Mouse (Mus musculus) kidney, postnatal 36 days (tissue): ENCODE results near the gene Inpp4b.
A peak's percentile ranks its signal among the peaks of the same experiment; 100 is the strongest.

Experiments
- DNase-seq, 2 experiments: peaks; one replicate each; pipeline ENCODE4 v3.0.0; 2021 to 2022; ENCODE audit warnings: mixed read lengths in 2 of 2

Gene Inpp4b

DNA sequence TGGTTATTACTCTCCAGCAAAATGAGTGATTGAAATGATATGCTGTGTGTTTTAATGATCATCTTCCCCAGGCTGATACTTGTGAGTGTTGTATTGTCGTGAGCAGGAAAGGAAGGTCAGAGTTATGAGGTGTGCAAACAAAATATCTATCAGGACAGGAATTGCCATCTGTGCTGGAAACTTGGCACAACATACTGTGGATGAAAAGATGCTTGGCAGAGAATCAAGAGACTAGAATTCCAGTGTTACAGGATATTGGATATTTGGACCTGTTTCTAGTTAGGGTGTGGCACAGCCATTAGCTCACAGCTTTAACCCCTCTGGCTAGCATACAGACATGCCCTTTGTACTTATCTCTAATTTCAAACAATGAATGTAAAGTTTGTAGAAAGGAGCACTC, 507.6 kb downstream of the Inpp4b start:
- DNase-seq = no peak

DNA sequence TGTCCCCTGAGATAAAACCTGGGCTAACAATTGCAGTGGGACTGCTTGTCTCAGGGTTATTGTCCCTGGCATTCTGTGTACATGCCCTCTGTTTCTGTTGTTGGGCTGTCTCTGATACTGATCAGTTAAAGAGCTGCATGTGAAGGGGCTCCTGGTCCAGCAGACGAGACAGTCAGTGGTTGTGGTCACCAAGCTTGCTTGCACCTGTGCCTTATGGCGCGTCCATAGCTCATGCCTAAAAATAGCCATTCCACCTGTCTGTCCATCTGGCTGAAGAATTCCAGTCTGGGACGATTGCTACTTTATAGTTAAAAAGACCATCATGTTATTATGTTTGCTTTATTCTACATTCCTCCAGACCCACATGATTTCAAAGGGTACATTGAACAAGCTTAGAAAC, 510.8 kb downstream of the Inpp4b start:
- DNase-seq = no peak

DNA sequence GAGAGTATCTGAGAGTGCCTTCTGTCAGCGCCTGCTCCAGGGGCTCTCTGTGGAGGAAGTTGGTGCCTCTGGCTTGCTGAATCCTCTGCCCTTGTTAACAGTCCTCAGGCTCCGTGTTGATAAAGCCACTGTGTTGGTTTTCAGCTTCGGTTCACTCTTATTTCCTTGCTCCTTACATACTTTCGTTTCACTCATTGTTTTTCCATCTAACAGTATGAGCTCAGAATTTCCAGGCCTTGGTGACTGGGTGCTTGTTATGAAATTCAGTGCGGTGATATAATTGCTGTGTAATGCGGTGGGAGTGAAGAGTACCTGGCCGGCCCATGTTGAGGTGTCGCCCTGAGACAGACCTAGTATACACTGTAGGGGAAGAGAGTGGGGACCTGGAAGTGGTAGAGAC, 512.2 kb downstream of the Inpp4b start:
- DNase-seq = no peak

GRCm38 (mm10) chr8:81855009-81855408, 512.7 kb downstream of the Inpp4b start:
- DNase-seq = no peak

- DNase-seq = no peak
These were observed 513.8 kb downstream of the Inpp4b start for GRCm38 (mm10) chr8:81856120-81856519.

DNA sequence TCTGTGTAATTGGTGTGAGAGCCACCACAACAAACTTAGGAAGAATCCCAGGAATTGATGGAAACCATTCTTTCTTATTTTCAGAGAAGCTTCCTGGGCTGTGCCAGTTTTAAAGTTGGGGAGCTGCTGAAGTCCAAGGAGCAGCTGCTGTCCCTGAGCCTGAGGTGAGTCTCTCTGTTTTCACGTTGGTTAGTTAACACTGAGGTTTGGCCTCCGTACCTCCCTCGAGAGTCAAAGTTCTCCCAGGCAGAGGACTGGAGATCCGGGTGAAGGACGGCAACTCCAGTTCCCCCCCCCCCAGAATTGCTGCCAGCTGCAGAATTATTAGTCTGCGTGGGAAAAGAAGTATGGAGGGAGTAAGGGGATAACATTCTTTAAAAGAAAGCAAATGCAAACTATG, 514.3 kb downstream of the Inpp4b start:
- peak; percentile 14 to 39 for DNase-seq

DNA sequence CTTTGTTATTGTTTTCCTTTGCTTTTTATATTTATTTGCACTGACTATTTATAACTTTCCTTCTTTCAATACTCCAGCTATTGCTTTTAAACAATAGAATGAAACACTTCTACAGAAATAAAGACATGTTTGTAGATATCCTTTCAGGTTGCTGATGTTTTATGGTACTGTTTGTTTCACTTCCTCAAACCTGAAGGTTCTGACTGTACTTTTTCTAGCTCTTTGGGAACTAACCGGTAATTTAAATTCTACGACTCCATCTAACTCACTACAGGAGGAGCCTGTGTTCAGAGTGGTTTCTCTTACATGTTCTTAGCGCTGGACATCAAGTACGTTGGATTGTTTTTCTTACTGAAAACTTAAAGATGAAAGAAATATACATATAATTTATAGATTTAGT, 516.0 kb downstream of the Inpp4b start:
- DNase-seq = no peak

DNA sequence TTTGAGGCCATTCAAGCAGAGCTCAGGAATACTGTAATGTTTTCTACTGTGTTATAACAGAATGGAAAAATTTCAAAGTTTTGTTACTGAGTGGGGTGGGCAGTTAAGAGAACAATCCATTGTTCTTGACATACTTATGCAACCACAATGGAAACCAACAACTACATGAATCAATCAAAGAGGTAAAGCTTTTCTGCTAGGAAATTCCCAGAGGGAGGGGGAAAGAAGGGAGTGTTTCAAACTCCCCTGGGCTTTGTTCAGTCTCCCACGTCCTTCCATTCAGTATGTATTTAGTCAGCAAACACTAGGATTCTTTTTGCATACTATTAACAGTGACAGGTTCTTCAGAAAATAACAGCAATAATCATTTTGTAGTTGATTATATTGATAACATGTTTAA, 517.4 kb downstream of the Inpp4b start:
- DNase-seq = no peak

DNA sequence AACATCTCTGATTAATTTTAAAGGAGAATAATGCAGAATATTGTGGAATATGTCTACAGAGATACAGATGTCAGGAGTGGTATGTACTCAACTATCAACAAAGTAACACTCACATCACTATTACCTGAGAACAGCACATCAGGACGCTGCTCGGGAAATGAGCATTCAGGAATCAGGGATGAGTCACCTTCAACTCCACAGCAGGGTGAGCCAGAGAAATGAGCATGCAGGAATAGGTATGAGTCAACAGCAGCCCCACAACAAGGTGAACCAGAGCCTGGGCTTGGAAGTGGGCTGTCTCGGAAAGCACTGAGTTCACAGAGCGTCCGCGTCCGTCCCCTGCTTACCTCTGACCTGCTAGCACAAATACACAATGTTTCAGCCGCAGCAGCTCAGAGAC, 519.0 kb downstream of the Inpp4b start:
- DNase-seq = no peak

- no peak for DNase-seq
These were observed 520.4 kb downstream of the Inpp4b start for GRCm38 (mm10) chr8:81862738-81863137.

GRCm38 (mm10) chr8:81864318-81864717, 522.0 kb downstream of the Inpp4b start:
- DNase-seq = no peak

DNA sequence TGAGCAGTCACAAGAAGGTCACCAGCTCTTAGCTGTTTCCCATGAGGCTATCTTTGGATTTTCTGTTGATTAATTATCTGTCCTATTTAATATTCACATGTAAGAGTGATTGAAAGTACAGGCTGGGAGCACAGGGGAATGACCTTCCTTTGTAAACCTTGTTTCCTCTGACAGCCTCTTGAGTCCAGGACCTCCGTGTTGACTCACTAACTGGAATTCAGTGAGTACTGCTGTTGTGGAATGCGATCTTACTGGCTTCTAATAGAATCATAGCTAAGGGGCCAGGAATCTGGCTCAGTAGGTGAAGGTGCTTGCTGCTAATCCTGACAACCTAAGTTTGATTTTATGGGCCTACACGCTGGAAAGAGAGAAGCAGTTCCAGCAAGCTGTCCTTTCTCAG, 523.3 kb downstream of the Inpp4b start:
- peak; percentile 7 to 23 for DNase-seq

DNA sequence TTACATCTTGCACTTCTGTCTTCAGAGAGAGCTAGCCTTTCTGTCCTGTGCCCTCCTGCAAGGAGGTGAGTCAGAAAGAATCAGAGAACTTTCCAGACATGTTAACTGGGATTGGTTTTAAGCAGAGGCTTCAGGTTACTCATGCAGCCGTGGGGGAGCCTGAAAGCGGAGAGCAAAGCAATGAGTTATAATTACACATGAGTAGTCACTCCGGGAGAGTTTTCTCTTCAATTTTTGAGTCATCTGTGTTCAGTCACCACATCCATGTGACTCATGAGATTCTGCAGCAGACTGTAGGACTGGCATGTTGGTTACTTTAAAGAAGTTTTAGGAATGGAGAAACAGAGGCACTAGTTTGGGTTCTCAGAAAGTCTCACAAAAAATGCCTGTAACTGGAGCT, 524.7 kb downstream of the Inpp4b start:
- no peak for DNase-seq

DNA sequence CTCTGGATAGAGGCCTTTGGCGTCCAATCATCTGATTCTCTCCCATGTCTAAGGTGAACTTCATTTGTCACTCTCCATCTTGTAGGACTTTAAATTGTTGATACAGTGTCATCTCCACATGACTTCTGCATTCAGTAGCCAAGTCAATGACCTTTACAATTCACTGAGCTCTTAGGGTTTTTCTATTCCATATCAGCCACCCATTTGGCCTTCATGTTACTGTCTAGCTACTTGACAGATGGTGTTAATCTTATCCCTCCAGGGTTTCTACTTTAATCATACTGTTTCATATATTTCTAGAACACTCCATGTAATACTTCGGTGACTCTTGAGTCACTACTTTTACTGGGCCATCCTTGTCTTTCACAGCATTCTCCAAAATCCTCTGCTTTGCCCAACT, 528.1 kb downstream of the Inpp4b start:
- DNase-seq = no peak

DNA sequence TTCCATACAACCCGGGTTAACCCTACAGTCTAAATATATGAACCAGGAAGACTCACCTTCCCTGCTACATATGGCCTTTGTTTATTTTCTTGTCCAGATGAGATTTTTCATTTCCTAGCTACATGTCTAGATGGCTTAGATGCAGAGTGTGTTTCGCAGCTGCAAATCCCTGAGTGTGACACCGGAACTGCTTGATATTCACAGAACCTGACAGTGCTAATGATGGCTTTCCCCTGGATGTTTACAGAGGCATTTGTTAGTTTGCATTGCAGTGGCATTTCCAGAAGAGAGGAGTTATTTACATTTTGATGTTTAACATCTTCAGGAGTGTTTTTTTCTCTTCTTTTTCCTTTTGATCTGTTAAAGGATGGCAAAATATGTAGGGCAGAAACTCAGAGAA, 537.7 kb downstream of the Inpp4b start:
- DNase-seq = no peak

DNA sequence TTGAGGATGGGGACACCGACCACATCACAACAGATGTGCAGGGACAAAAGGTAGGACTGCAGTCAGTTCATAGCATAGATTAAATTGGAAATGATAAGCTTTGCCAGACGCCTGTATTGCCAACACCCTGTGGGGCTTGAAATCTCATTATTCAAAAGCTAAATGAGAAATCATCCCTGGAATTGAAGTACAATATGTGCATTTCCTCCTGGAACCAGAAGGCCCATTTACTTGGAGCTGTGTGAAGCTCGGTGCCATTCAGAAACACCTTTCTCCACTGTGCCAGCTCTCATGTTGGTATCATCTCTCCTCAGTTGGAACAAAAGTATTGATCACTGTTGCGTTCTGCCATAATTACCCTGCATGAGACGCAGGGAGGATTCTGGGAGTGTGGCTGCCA, 541.8 kb downstream of the Inpp4b start:
- DNase-seq = no peak

- DNase-seq = peak; percentile 7 to 39
These were observed 546.5 kb downstream of the Inpp4b start for GRCm38 (mm10) chr8:81888843-81889242.

GRCm38 (mm10) chr8:81893292-81893691, 550.9 kb downstream of the Inpp4b start:
- DNase-seq = no peak

GRCm38 (mm10) chr8:81946812-81947211, 604.5 kb downstream of the Inpp4b start:
- no peak for DNase-seq

DNA sequence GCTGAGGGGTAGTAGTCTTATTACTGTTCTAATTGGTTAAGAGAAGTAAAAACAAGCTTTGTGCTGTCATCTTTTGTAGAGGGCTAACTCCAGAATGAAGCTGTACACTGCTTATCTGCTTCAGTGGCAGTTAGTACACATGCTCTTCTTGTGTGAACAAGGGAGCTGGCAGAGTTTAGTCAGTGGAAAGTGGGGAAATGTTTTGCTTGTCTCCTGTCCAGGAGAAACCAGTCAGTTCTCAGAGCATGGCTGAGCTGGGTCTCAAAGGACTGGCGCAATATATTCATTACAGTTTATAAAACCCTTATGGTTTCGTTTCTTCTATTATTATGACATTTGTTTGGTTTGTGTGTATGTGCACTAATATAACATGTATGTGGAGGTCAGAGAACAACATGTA, 610.7 kb downstream of the Inpp4b start:
- DNase-seq = no peak

DNA sequence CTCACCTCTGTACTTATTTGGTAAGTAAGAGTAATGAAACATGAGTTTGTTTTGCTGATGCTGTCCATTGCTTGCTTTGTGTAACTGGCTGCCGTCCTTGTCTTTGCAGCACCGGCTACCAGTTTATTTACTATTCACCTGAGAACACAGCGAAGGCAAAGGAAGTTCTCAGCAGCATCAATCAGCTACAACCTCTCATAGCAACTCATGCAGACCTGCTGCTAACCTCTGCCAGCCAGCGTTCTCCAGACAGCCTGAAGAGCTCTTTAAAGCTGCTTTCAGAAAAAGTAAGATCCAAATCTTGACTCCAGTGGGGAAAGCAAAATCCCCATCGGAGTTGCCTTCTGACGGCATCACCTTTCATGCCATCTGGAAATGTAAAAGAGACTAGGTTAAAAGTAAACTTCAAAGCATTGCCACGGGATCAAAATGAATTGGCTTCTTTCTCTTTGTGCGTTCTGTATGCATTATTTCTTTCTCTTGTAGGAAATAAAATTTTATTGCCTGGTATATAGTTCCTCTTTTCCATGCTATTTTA, 642.8 kb downstream of the Inpp4b start:
- DNase-seq = no peak

GRCm38 (mm10) chr8:81992966-81993365, 650.6 kb downstream of the Inpp4b start:
- no peak for DNase-seq

DNA sequence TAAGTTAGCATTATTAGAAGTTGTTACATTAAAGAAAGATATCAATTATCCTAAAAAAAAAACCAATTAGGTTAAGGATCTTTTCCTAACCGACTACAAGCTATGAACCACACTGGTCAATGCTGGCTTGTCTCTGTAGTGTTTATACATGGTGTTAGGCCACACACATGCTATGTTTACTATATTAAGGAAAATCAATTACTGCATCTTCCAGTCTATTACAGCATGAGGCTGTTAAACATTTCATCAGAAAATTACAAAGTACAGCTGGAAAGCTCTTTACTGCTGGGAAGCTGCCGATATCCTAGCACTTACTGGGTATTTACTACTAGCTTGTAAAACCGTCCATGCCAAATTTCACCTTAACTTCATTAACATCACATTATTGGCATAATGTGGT, 653.9 kb downstream of the Inpp4b start:
- DNase-seq = no peak

DNA sequence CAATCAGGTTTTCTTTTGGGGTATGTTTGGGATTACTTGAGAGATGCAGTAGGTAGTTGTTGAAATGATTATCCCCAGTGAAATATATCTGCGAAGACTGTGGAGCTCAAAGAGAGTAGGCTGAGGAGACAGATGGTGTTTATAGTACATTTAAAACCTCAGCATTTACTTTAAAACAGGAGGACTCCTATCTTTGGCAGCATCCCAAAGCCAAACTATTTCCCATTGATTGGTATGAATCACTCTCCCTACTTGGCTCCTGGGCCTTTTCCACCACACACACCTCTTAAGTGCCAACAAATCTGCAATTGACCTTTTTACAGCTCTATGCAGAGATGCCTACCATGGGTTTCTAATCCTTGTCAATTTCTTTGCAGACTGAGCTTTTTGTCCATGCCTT, 654.5 kb downstream of the Inpp4b start:
- no peak for DNase-seq

DNA sequence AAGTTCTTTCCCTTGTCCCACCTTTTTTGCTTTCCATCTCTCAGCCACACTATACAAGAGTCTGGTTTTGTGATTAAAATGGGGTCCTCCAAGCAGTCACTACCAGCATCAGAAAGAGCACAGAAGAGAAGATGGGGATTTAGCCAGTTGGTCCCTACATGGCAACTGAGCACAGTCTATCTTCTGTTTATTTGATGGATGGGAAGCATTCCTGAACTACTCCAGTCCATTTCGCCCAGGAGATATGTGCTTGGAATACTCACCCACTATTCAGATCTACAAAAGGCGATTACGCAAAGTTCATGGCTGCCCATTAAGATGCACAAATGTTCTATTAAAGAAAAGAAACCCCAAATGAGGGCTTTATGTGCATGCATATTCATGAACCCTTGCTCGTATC, 661.8 kb downstream of the Inpp4b start:
- no peak for DNase-seq

GRCm38 (mm10) chr8:82005466-82005865, 663.1 kb downstream of the Inpp4b start:
- no peak for DNase-seq
